Mouse (Mus musculus) monocyte, adult 2 months (primary cell): ENCODE data around the gene Ccdc85b.

Source experiments
- DNase-seq, 2 experiments: peaks; one replicate each; pipeline ENCODE4 v3.0.0; 2022; ENCODE audit warnings: low spot score in 2 of 2, low read depth in 1 of 2

The Ccdc85b gene

GRCm38 (mm10) chr19:5456922-5457745 lies 560 bp downstream of the Ccdc85b start:
- DNase-seq, result peak; percentile 55 to 75

DNA sequence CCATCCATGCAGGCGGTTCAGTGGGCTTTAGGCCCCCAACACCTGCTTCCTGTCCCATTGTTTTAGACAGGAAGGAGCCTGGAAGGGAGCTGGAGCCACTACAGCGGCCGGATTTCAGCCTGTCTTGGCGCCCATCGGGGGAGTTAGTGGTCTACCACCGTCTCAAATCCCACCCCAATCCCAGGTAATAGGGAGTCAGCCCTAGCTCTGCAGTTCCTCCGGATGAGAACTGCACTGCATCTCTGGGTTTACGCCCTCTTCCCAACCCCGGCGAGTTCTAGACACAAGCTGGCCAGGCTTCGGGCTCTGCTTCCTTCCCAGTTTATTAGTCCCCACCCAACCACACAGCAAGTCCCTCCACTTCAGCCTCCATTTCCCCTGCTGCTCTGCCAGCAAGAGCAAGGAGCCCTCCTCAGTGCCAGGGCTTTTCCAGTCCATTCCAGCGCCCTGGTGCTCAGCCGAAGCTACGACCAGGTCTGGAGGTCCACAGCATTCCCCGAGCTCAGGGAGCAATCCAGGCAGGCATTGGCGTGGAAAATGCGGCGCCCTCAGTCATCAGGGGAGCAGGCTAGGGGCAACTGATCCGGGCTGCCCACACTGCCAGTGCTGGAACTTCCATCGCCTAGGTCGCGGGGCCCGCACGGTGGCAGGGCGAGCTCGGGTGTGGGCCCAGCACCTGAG lies 1.3 kb downstream of the Ccdc85b start:
- no peak for DNase-seq

DNA sequence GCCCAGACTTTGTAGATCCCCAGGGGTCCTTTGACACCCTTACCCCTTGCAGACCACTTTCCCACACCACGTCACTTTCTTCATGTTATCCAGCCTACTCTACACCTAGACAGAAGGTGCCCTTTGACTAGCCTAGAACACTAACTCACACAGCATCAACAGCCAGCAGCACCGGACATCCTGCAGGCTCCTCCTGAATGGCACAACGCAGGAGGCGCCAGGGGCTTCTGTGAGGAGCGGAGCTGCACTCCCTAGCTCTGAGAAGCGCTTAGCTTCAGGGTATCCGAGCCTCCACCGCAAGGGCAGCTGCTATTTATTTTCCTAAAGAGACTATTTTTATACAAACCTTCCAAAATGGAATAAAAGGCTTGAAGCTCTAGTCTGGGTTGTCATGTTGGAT lies 2.1 kb downstream of the Ccdc85b start:
- no peak for DNase-seq

- DNase-seq, result no peak
Measured at GRCm38 (mm10) chr19:5455037-5455436, 2.7 kb downstream of the Ccdc85b start.

- no peak for DNase-seq
Measured at GRCm38 (mm10) chr19:5451766-5452165, 5.9 kb downstream of the Ccdc85b start.

DNA sequence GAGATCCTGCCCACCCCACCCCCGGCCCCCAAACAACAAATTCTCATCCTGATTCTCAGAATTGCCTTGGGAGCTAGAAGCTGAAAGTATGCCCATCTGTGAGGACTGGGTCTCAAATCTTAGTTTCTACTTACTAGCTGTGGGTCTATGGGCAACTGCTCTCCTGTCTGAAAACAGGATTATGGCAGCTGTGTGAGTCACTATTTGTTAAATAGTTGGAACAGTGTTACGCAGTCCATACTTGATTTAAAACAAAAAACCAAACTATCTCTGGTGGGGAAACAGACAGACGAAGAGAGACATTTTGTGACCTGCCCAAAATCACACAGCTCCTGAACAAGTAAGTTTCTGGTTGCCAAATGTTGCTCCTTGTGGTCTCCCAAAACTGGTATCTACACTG lies 8.0 kb downstream of the Ccdc85b start:
- no peak for DNase-seq

DNA sequence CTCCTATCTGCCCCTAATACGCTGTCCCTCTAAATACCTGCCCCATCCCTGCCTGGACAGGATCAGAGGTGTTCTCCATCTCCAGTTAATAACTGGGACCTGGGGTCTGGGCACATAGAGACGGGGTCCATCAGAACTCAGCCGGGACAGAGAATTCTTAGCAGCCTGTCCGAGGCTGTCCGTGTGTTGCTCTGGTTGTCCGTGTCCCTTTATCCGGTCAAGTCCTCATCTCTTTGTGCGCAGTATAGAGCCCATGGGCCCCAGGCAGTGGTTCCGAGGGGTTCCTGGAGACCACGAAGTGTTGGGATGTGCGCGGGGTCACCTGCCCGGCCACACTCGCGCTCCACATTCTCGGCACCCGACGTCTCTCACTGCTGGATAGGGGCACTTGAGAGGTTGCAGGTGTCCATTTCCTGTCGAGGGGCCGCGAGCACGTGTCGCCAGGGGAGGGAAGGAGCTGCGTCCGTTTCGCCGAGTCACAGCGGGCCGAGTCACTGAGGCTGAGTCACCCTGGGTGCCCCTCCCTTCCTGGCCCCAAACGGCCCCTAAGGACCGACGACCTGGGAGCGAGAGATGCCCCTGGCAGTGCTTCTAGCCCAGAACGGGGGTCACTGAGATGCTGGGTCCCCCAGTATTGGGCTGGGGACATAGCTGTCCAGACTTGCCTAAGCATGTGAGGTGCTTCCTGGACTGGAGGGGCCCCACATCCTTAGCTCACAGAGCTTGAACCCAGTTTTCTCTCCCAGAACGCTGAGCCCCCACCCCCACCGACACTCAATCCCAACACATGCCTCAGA lies 9.1 kb downstream of the Ccdc85b start:
- DNase-seq, result no peak

GRCm38 (mm10) chr19:5447515-5448353 lies 10.0 kb downstream of the Ccdc85b start, which contains the start of gene Fosl1:
TSS of gene Fosl1 (plus strand) at chr19:5447547.
- DNase-seq, result peak in 1 of 2 experiments; percentile 57

DNA sequence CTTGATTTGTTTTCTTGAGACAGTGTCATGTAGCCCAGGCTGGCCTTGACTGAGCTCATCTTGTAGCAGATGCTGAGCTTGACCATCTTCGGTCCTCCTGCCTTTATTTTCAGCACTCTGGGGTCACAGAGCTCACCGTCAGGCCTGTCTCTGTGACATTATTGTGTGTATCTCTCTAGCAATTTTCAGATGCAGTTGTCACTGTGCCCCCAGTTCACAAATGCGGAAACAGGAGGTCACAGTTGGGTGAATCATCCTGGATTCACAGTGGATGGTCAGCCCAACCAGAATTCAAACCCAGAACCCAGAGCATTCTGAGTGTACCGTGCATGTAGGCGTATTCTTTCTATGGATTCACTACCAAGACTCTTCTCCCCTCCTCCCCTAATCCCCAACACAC lies 11.9 kb downstream of the Ccdc85b start:
- DNase-seq, result no peak

- DNase-seq, result no peak
Measured at GRCm38 (mm10) chr19:5444954-5445353, 12.7 kb downstream of the Ccdc85b start.

GRCm38 (mm10) chr19:5444371-5444908 lies 13.3 kb downstream of the Ccdc85b start:
- no peak for DNase-seq

GRCm38 (mm10) chr19:5433951-5434350 lies 23.7 kb downstream of the Ccdc85b start:
- DNase-seq, result no peak

- no peak for DNase-seq
Measured at GRCm38 (mm10) chr19:5432992-5433852, 24.5 kb downstream of the Ccdc85b start.

DNA sequence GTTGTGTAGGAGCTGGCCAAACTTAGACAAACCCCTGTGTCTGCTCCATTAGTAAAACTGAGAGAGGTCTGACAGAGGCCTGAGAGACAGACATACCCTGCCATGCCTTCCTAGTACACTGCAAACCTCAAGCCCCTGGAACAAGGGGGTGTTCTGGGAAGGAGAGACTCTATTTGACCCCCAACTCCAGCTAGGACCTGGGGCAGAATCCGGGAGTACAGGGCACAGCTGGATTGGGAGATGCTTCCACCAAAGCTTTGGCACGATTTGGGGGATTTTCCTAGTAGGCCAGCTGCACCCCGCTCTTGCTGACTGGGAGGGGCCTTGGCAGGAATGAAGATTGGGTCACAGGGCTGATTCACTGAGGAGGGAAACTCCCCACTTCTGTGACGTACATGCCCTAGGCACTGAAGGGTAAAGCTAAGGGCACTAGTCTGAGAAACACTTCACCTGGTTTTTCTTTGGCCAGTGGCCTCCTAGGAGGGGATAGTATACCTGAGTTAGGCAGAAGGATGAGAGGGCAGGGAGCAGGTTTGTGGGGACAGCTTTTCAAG lies 25.7 kb downstream of the Ccdc85b start:
- no peak for DNase-seq

DNA sequence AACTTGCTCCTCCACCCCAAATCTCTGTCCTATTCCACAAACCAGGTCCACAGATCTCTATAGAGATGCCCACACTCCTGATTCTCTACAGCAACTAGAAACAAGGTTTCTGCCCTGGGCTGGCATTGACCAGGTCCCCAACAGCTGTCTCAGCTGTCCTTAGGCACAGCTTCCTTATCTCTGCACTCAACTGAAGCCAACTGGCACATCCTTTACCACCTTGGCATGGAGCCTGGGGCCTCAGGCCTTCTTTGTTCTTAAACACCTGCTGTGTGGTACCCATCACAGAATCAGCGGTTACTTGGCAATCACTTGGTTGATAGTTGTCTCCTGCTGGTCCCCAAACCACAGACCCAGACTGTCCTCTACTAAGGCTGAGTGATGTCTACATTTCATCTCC lies 27.3 kb downstream of the Ccdc85b start:
- DNase-seq, result no peak

GRCm38 (mm10) chr19:5429806-5430205 lies 27.9 kb downstream of the Ccdc85b start:
- DNase-seq, result no peak

DNA sequence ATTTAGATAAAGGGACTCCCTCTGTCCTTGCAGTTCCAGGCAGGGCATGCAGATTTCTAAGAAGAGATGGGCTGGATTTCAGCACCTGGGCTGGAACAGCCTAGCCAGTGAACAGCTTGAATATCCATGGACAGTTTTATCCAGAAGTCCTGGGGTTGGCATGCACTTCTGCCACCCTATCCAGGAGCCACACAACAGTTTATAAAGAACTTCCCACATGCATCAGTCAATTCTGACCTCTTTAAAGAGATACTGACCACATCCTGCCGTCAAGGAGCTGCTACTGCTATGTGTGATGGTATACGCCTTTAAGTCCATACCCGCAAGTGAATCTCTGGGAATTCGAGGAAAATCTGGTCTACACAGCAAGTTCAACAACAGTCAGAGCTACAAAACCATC lies 28.5 kb downstream of the Ccdc85b start:
- DNase-seq, result no peak

GRCm38 (mm10) chr19:5428083-5428482 lies 29.6 kb downstream of the Ccdc85b start:
- no peak for DNase-seq

- DNase-seq, result no peak
Measured at GRCm38 (mm10) chr19:5426640-5427290, 30.9 kb downstream of the Ccdc85b start.
